Mouse (Mus musculus) midbrain, embryonic 11.5 days (tissue): Measurements from ENCODE around the gene Gm21987. TPM values are rescaled to one million over a fixed set of nuclear protein-coding genes. Genes with fewer than 3 reads are reported as not detected.
A peak's percentile ranks its signal among the peaks of the same experiment; 100 is the strongest.
"Not testable (repeated sequence)": the region's sequence is repeated elsewhere in the genome, so short reads cannot be mapped to it uniquely, and the experiment has no call there.

Experiments
- ATAC-seq: fragments of 200-750 bp; cut with Nextera tagmentation; 2 replicates; pipeline ENCODE4 v1.8.0; 2017; ENCODE audit warnings: moderate TSS enrichment, moderate library complexity; ENCODE audit not compliant: low FRiP score
- DNase-seq: peaks from one replicate; pipeline ENCODE4 v3.0.0; 2015; ENCODE audit warnings: low spot score; ENCODE audit errors: missing footprints
- H3K27ac ChIP-seq: fragments of 300-500 bp; sonication (generic); 2 replicates; pipeline ENCODE4 v1.5.1; 2014; ENCODE audit warnings: low read depth, low read length
- H3K27me3 ChIP-seq: fragments of 300-500 bp; sonication (generic); 2 replicates; pipeline ENCODE4 v1.6.1; 2014; ENCODE audit warnings: mild to moderate bottlenecking, low read length, moderate library complexity, mixed read lengths; ENCODE audit not compliant: control insufficient read depth, insufficient read depth
- H3K36me3 ChIP-seq: fragments of 300-500 bp; sonication (generic); 2 replicates; pipeline ENCODE4 v1.6.1; 2014; ENCODE audit warnings: mild to moderate bottlenecking, low read length, moderate library complexity, mixed read lengths; ENCODE audit not compliant: control insufficient read depth, insufficient read depth
- H3K4me1 ChIP-seq: fragments of 300-500 bp; sonication (generic); 2 replicates; pipeline ENCODE4 v1.6.1; 2014; ENCODE audit warnings: low read length; ENCODE audit not compliant: control insufficient read depth, insufficient read depth
- H3K4me2 ChIP-seq: fragments of 300-500 bp; sonication (generic); 2 replicates; pipeline ENCODE4 v1.6.1; 2014; ENCODE audit warnings: mild to moderate bottlenecking, moderate library complexity
- H3K4me3 ChIP-seq: fragments of 300-500 bp; sonication (generic); 2 replicates; pipeline ENCODE4 v1.5.1; 2014; ENCODE audit warnings: low read depth, low read length
- H3K9ac ChIP-seq: fragments of 300-500 bp; sonication (generic); 2 replicates; pipeline ENCODE4 v1.6.1; 2014; ENCODE audit warnings: low read length
- H3K9me3 ChIP-seq: fragments of 300-500 bp; sonication (generic); 2 replicates; pipeline ENCODE4 v1.6.1; 2016; ENCODE audit warnings: low read length; ENCODE audit not compliant: control insufficient read depth
- WGBS: fragments of 180-500 bp; shearing (Covaris S2); extraction: QIAGEN DNeasy Blood & Tissue Kit; methylation state at CpG from one replicate; pipeline ENCODE4 v1.1.7; 2014; 5-methylcytosine and 5-hydroxymethylcytosine counted together
- polyA plus RNA-seq: library from polyadenylated mRNA; unstranded; fragments of >200 nt; fragmentation: Nextera tagmentation; extraction: Ambion mirVana; gene quantifications from 2 replicates; pipeline ENCODE4 v1.2.1, GENCODE M21; 2014

Gene Gm21987
- polyA plus RNA-seq, 1 experiment from 2014 or later = not detected

DNA sequence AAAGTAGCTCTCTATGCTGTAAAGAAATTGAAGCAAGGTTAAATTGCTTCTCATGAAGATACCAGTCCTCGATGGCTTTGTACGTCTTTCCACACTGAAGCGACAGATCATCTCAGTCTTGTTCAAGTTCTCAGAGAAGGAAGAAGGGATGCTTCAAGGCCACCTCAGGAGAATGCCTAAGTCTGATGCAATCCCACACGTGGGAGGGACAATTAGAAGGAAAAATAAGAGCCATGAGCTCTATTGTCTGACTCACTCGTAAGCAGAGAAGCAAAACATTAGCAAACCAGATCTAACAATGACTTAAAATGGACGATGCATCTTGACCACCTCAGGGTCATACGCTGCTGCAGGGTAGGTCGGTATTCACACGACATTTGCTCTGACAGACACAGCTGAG is 28.3 kb upstream of the Gm21987 start:
- ATAC-seq = no peak
- Histone ChIP-seq H3K27me3 (no peaks in the 10 kb centered on the region), H3K9ac (no peak overlapping the region), H3K36me3 (no peaks in the 10 kb centered on the region), H3K4me1 (no peaks in the 10 kb centered on the region), H3K4me3 (no peak overlapping the region), H3K4me2 (no peak overlapping the region), H3K27ac (no peak overlapping the region), H3K9me3 (no peaks in the 10 kb centered on the region)
- WGBS = 85% methylated on average over 9 of the region's 9 CpGs
- no peak for DNase-seq

DNA sequence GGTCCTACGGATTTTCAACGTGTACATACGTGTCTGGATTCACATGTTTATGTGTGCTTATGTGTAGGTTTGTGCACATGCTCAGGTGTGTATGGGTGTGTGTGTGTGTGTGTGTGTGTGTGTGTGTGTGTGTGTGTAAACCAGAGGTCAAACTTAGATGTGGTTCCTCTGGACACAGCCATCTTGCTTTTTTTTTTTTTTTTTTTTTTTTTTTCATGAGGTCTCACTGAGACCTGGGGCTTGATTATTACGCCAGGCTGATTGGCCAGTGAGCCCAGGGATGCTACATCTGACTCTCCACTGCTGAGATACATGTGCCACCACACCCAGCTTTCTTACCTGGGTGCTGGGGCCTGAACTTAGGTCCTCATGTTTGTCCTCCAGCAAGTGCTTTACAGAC is 27.8 kb upstream of the Gm21987 start:
- Histone ChIP-seq H3K27me3 (no peaks in the 10 kb centered on the region), H3K36me3 (no peaks in the 10 kb centered on the region), H3K4me2 (no peak overlapping the region), H3K9me3 (no peaks in the 10 kb centered on the region), H3K4me3 (no peak overlapping the region), H3K9ac (no peak overlapping the region), H3K27ac (no peak overlapping the region), H3K4me1 (no peaks in the 10 kb centered on the region)
- ATAC-seq (no peak), DNase-seq (no peak)
- 88% methylated on average over 4 of the region's 4 CpGs for WGBS

DNA sequence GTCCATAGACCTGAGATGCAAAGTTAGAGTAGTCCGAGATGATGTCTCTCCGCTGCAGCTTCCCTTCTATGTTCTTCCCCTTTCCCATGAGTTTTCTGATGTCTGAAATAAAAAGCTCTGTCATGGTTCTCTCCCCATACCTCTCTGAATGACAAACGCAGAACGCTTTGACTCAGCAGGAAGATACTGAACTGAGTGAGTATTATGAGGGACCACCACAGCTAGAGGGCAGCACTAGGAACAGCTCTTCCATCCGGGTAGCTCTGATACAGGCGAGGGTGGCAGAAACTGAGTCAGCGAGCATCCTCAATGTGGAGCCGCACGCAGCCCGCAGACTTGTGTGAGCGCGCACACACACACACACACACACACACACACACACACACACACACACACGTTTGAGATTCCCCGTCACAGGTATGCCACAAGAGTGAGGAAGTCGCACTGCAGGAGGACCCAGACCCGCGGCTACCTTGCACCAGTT is 25.3 kb upstream of the Gm21987 start:
- H3K27ac ChIP-seq = no peak overlapping the region
- peak overlapping the region; percentile 2; the same call in 1 of the 2 replicates for H3K4me3 ChIP-seq
- peak; percentile 76 for ATAC-seq
- H3K27me3 ChIP-seq = no peaks in the 10 kb centered on the region
- H3K4me2 ChIP-seq = peak overlapping the region; percentile 37
- peak; percentile 89 for DNase-seq
- WGBS = 23% methylated on average over 17 of the region's 17 CpGs
- peak overlapping the region; percentile 49; the same call in 1 of the 2 replicates for H3K9ac ChIP-seq
- no peaks in the 10 kb centered on the region for H3K36me3 ChIP-seq
- H3K9me3 ChIP-seq = no peaks in the 10 kb centered on the region
- H3K4me1 ChIP-seq = no peaks in the 10 kb centered on the region

DNA sequence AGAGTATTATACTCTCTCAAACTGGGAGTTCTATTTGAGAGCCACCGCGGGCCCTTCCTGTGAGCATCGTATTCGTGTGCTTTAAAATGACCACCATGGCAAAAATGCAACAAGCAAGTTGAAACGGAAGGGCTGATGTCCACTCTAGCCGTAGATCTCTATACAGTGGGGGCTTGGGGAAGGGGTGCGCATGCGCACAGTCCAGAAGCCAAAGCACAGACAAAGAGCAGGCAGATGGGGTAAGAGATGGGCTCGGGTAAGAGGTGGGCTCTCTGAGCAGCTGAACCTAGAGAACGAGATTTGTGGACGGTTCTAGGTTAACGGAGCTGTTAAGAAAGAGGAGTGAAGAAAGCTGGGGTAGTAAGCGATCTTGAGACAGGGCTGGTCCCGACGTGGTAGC is 22.5 kb upstream of the Gm21987 start:
- Histone ChIP-seq H3K4me1 (no peaks in the 10 kb centered on the region), H3K36me3 (no peaks in the 10 kb centered on the region), H3K27me3 (no peaks in the 10 kb centered on the region), H3K9me3 (no peaks in the 10 kb centered on the region), H3K27ac (no peak overlapping the region), H3K9ac (no peak overlapping the region), H3K4me3 (no peak overlapping the region), H3K4me2 (no peak overlapping the region)
- no peak for ATAC-seq
- 93% methylated on average over 15 of the region's 15 CpGs for WGBS
- DNase-seq = no peak

DNA sequence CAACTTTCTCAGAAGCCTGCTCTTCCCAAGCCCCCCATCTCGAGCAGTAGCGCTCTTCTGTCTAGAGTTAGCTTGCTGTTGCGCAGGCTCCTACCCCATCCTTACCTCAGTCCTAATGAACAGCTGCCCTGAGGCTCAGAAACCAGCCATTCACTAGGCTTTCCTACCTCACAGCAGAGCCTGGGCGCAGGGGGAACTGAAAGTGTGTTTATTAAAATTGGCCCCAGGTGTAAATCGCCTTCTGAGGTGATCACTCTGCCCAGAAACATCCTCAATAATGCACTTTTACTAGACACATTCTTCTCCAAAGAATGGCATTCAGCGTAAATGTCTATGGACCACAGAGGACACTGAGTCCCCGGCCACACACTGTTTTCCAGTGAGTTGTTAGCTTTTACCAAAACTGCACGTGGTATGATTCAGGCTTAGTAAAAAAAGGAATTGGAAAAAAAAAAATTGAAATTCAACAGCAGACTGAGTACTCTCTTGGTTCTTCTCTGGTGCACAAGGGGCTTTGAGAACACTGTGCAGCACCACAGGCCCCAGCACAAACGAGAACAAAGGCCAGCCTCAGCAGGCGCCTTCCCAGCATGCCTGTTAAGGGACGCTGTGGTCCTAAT is 20.0 kb upstream of the Gm21987 start:
- H3K4me2 ChIP-seq = no peak overlapping the region
- no peaks in the 10 kb centered on the region for H3K27me3 ChIP-seq
- no peaks in the 10 kb centered on the region for H3K36me3 ChIP-seq
- DNase-seq (no peak), ATAC-seq (no peak)
- H3K27ac ChIP-seq = no peak overlapping the region
- whole genome bisulfite sequencing = 85% methylated on average over 11 of the region's 11 CpGs
- H3K9me3 ChIP-seq = no peaks in the 10 kb centered on the region
- H3K9ac ChIP-seq = no peak overlapping the region
- no peak overlapping the region for H3K4me3 ChIP-seq
- no peaks in the 10 kb centered on the region for H3K4me1 ChIP-seq

DNA sequence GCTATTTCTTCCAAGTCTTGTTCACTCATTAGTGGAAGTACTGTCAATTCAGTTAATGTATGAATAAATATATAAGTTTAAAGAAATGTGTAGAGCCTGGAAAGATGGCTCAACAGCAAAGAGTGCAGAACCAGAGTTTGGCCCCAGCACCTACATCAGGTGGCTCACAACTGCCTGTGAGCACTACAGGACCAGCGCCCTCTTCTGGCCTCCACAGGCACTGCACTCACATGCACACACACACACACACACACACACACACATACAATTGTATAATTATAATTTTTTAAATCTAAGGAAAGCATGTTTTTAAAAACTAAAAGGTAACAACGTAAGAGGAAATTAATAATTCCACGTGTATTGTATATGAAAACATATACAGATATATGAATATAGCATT is 17.5 kb upstream of the Gm21987 start:
- WGBS = 82% methylated on average over 3 of the region's 3 CpGs
- Histone ChIP-seq H3K4me3 (no peak overlapping the region), H3K27ac (no peak overlapping the region), H3K4me1 (no peaks in the 10 kb centered on the region), H3K9me3 (no peaks in the 10 kb centered on the region), H3K9ac (no peak overlapping the region), H3K27me3 (no peaks in the 10 kb centered on the region), H3K4me2 (no peak overlapping the region), H3K36me3 (no peaks in the 10 kb centered on the region)
- ATAC-seq (no peak), DNase-seq (peak; percentile 37)

DNA sequence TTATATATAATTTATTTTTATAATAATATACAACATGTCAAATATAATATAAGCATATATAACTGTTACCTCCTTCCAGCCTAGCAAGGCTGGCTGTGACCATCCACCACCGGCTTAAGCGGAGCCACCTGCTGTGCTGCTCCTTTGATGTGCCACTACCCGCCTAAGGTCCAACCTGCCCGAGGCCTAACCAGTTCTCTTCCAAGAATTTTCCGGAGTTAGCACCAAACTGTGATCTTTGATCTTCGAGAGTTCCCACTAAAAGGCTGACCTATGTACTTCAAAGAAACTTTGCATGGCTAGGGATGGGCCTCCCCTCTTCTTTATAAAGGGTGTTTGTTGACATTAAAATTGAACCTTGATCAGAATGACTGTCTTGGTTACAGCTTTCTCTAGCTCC is 12.4 kb upstream of the Gm21987 start:
- H3K4me2 ChIP-seq = no peak overlapping the region
- H3K9me3 ChIP-seq = no peaks in the 10 kb centered on the region
- H3K4me3 ChIP-seq = no peak overlapping the region
- H3K4me1 ChIP-seq = no peaks in the 10 kb centered on the region
- DNase-seq = no peak
- ATAC-seq = no peak
- no peak overlapping the region for H3K9ac ChIP-seq
- WGBS = 48% methylated on average over 6 of the region's 6 CpGs
- no peaks in the 10 kb centered on the region for H3K36me3 ChIP-seq
- H3K27me3 ChIP-seq = no peaks in the 10 kb centered on the region
- no peak overlapping the region for H3K27ac ChIP-seq

DNA sequence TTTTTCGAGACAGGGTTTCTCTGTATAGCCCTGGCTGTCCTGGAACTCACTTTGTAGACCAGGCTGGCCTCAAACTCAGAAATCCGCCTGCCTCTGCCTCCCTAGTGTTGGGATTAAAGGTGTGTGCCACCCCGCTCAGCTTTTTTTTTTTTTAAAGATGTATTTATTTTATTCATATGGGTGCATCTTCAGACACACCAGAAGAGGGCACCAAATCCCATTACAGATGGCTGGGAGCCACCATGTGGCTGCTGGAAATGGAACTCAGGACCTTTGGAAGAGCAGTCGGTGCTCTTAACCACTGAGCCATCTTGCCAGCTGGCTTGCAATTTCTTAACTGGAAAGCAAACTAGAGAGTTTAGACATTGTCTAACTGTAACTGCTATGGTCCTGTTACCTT is 8.8 kb upstream of the Gm21987 start:
- not testable (repeated sequence) for H3K27me3 ChIP-seq, H3K4me3 ChIP-seq, H3K27ac ChIP-seq, H3K36me3 ChIP-seq, H3K4me1 ChIP-seq, H3K4me2 ChIP-seq, ATAC-seq, H3K9ac ChIP-seq, DNase-seq, H3K9me3 ChIP-seq
- 83% methylated on average over 4 of the region's 4 CpGs for WGBS

DNA sequence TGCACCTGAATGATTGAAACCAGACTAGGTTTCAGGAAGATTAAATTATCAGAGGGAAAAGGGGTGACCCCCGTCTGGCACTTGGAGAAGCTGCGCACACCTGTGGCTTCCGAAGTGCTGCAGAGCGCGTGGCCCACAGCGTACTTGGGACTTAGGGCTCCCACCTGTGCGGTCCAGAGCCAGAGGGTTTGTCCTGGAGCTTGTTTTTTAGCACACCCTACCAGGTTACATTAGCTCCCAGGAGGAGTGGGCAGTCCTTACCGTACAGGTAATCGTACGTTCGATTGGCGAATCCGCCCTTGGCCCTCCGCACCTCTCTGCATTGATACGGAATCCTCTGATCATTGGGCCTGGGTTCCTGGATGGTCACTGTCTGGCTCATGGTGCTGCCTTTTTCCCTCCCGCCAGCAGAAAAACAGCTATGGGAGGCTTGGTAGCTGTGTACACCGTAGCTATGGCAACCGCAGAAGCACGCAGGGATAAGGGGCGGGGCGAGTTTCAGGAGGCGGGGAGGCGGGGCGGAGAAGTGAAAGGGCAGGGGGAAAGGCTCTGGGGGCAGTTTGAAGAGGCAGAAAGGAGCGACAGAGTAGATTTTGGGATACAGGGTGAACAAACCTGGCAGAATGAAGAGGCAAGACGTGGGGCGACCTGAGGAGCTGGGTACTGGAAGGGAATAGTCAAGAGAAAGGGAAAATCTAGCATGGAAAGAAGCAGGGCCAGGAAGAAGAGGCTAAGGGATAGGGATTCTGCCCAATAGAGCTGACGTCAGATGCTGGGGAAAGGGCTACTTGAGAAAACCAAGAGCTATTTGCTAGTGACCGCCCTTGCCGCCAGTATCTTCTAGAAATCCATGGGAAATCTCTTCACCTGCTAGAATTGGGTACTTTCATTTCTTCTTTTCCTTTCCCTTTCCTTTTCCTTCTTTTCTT is 5.2 kb upstream of the Gm21987 start, which contains the start of gene Maats1:
TSS of gene Maats1 (minus strand) at position 748 of the 929 bp plus-strand sequence.
- Histone ChIP-seq H3K4me1 (peaks cover 9% of the 10 kb centered on the region), H3K4me3 (peak within 1 kb of the TSS; percentile 29), H3K27me3 (no peaks in the 10 kb centered on the region), H3K36me3 (no peaks in the 10 kb centered on the region), H3K4me2 (peak within 1 kb of the TSS; percentile 66), H3K27ac (no peak within 1 kb of the TSS), H3K9me3 (no peaks in the 10 kb centered on the region), H3K9ac (peak within 1 kb of the TSS; percentile 57)
- WGBS = 7% methylated on average over 30 of the region's 30 CpGs
- ATAC-seq = peak; percentile 93
- peak; percentile 98 for DNase-seq
